Mouse (Mus musculus): ENCODE results near the gene Lrrc55. TPM values are rescaled to one million over a fixed set of nuclear protein-coding genes. Genes with fewer than 3 reads are reported as not detected.
"Not testable (repeated sequence)": the region's sequence is repeated elsewhere in the genome, so short reads cannot be mapped to it uniquely, and the experiment has no call there.

Lrrc55 gene
- 0.37 and 0.48 TPM in 2 replicates for polyA plus RNA-seq (2015; fragmentation: Nextera tagmentation; extraction: Ambion mirVana)

- no peak for ATAC-seq (replicated peaks; ENCODE audit: insufficient number of reproducible peaks, insufficient read depth, low FRiP score, low read depth)
- Histone ChIP-seq H3K36me3 (no peaks in the 10 kb centered on the region), H3K4me2 (peak within 1 kb of the TSS; percentile 47), H3K4me3 (0 out of 2 replicates have a peak within 1 kb of the TSS, but pooled peaks have one; percentile 17), H3K27ac (no peak within 1 kb of the TSS), H3K9me3 (replicated peaks) (no peaks in the 10 kb centered on the region), H3K4me1 (replicated peaks) (peaks cover 3% of the 10 kb centered on the region), H3K9ac (no peak within 1 kb of the TSS), H3K27me3 (peaks cover 16% of the 10 kb centered on the region; the same call in 1 of the 2 replicates)
- 59% methylated on average over 1 of the region's 1 CpGs for WGBS
Observed at GRCm38 (mm10) chr2:85196901-85197300, at the start of gene Lrrc55. TSS of gene Lrrc55 (minus strand) at chr2:85197197.

GRCm38 (mm10) chr2:85246506-85247082 lies 49.6 kb upstream of the Lrrc55 start:
- Histone ChIP-seq H3K36me3 (no peaks in the 10 kb centered on the region), H3K4me1 (replicated peaks) (no peaks in the 10 kb centered on the region), H3K27me3 (no peaks in the 10 kb centered on the region), H3K4me2 (no peak overlapping the region), H3K27ac (no peak overlapping the region), H3K9ac (no peak overlapping the region), H3K4me3 (no peak overlapping the region), H3K9me3 (replicated peaks) (no peaks in the 10 kb centered on the region)
- peak; percentile 39; the same call in 1 of the 2 replicates for ATAC-seq (replicated peaks; ENCODE audit: insufficient number of reproducible peaks, insufficient read depth, low FRiP score, low read depth)
- 7% methylated on average over 4 of the region's 4 CpGs for WGBS

GRCm38 (mm10) chr2:85245737-85246136 lies 48.7 kb upstream of the Lrrc55 start:
- Histone ChIP-seq H3K9ac (no peak overlapping the region), H3K27ac (no peak overlapping the region), H3K4me1 (replicated peaks) (no peaks in the 10 kb centered on the region), H3K36me3 (no peaks in the 10 kb centered on the region), H3K4me3 (no peak overlapping the region), H3K4me2 (no peak overlapping the region), H3K27me3 (no peaks in the 10 kb centered on the region), H3K9me3 (replicated peaks) (no peaks in the 10 kb centered on the region)
- ATAC-seq (replicated peaks; ENCODE audit: insufficient number of reproducible peaks, insufficient read depth, low FRiP score, low read depth) = no peak
- 69% methylated on average over 5 of the region's 5 CpGs for WGBS

- peak; percentile 53 for ATAC-seq (replicated peaks; ENCODE audit: insufficient number of reproducible peaks, insufficient read depth, low FRiP score, low read depth)
- no peaks in the 10 kb centered on the region for H3K36me3 ChIP-seq
- no peak overlapping the region for H3K9ac ChIP-seq
- H3K9me3 ChIP-seq (replicated peaks) = no peaks in the 10 kb centered on the region
- no peak overlapping the region for H3K4me3 ChIP-seq
- peaks cover 11% of the 10 kb centered on the region for H3K4me1 ChIP-seq (replicated peaks)
- H3K4me2 ChIP-seq = no peak overlapping the region
- H3K27me3 ChIP-seq = no peaks in the 10 kb centered on the region
- H3K27ac ChIP-seq = peak overlapping the region; percentile 63
- 22% methylated on average over 4 of the region's 4 CpGs for WGBS
Observed at GRCm38 (mm10) chr2:85238068-85238667, 41.2 kb upstream of the Lrrc55 start.

- not testable (repeated sequence) for ATAC-seq (replicated peaks; ENCODE audit: insufficient number of reproducible peaks, insufficient read depth, low FRiP score, low read depth); H3K27ac ChIP-seq; H3K4me2 ChIP-seq; H3K27me3 ChIP-seq; H3K9ac ChIP-seq; H3K9me3 ChIP-seq (replicated peaks); H3K36me3 ChIP-seq; H3K4me3 ChIP-seq
- H3K4me1 ChIP-seq (replicated peaks) = peaks cover 11% of the 10 kb centered on the region
- 91% methylated on average over 2 of the region's 2 CpGs for WGBS
Observed at GRCm38 (mm10) chr2:85237231-85237630, 40.2 kb upstream of the Lrrc55 start.

- no peak overlapping the region for H3K4me2 ChIP-seq
- ATAC-seq (replicated peaks; ENCODE audit: insufficient number of reproducible peaks, insufficient read depth, low FRiP score, low read depth) = no peak
- H3K9ac ChIP-seq = no peak overlapping the region
- no peak overlapping the region for H3K4me3 ChIP-seq
- H3K27me3 ChIP-seq = no peaks in the 10 kb centered on the region
- H3K36me3 ChIP-seq = no peaks in the 10 kb centered on the region
- 54% methylated on average over 4 of the region's 4 CpGs for WGBS
- no peak overlapping the region for H3K27ac ChIP-seq
- H3K4me1 ChIP-seq (replicated peaks) = no peaks in the 10 kb centered on the region
- H3K9me3 ChIP-seq (replicated peaks) = no peaks in the 10 kb centered on the region
Observed at GRCm38 (mm10) chr2:85230771-85231511, 33.9 kb upstream of the Lrrc55 start.

GRCm38 (mm10) chr2:85229606-85230005 lies 32.6 kb upstream of the Lrrc55 start:
- 34% methylated on average over 3 of the region's 3 CpGs for WGBS
- Histone ChIP-seq H3K27me3 (no peaks in the 10 kb centered on the region), H3K4me2 (no peak overlapping the region), H3K36me3 (no peaks in the 10 kb centered on the region), H3K4me3 (no peak overlapping the region), H3K9me3 (replicated peaks) (no peaks in the 10 kb centered on the region), H3K4me1 (replicated peaks) (no peaks in the 10 kb centered on the region), H3K27ac (no peak overlapping the region), H3K9ac (no peak overlapping the region)
- ATAC-seq (replicated peaks; ENCODE audit: insufficient number of reproducible peaks, insufficient read depth, low FRiP score, low read depth) = no peak

GRCm38 (mm10) chr2:85227816-85228335 lies 30.9 kb upstream of the Lrrc55 start:
- Histone ChIP-seq H3K9ac (no peak overlapping the region), H3K4me2 (no peak overlapping the region), H3K4me1 (replicated peaks) (0 out of 2 replicates have a peak, but pooled peaks cover 2% of the 10 kb centered on the region), H3K27me3 (no peaks in the 10 kb centered on the region), H3K36me3 (no peaks in the 10 kb centered on the region), H3K9me3 (replicated peaks) (no peaks in the 10 kb centered on the region), H3K27ac (no peak overlapping the region), H3K4me3 (no peak overlapping the region)
- 81% methylated on average over 3 of the region's 3 CpGs for WGBS
- ATAC-seq (replicated peaks; ENCODE audit: insufficient number of reproducible peaks, insufficient read depth, low FRiP score, low read depth) = no peak

GRCm38 (mm10) chr2:85224221-85225179 lies 27.5 kb upstream of the Lrrc55 start:
- ATAC-seq (replicated peaks; ENCODE audit: insufficient number of reproducible peaks, insufficient read depth, low FRiP score, low read depth) = no peak
- no peaks in the 10 kb centered on the region for H3K27me3 ChIP-seq
- no peak overlapping the region for H3K4me3 ChIP-seq
- no peak overlapping the region for H3K9ac ChIP-seq
- H3K9me3 ChIP-seq (replicated peaks) = no peaks in the 10 kb centered on the region
- H3K4me2 ChIP-seq = no peak overlapping the region
- WGBS = 44% methylated on average over 17 of the region's 17 CpGs
- H3K4me1 ChIP-seq (replicated peaks) = 0 out of 2 replicates have a peak, but pooled peaks cover 2% of the 10 kb centered on the region
- no peak overlapping the region for H3K27ac ChIP-seq
- H3K36me3 ChIP-seq = no peaks in the 10 kb centered on the region

- Histone ChIP-seq H3K27me3 (no peaks in the 10 kb centered on the region), H3K9ac (no peak overlapping the region), H3K4me3 (no peak overlapping the region), H3K4me2 (no peak overlapping the region), H3K9me3 (replicated peaks) (no peaks in the 10 kb centered on the region), H3K36me3 (no peaks in the 10 kb centered on the region), H3K27ac (no peak overlapping the region), H3K4me1 (replicated peaks) (no peaks in the 10 kb centered on the region)
- ATAC-seq (replicated peaks; ENCODE audit: insufficient number of reproducible peaks, insufficient read depth, low FRiP score, low read depth) = no peak
Observed at GRCm38 (mm10) chr2:85216606-85217005, 19.6 kb upstream of the Lrrc55 start.

- ATAC-seq (replicated peaks; ENCODE audit: insufficient number of reproducible peaks, insufficient read depth, low FRiP score, low read depth) = no peak
- H3K36me3 ChIP-seq = no peaks in the 10 kb centered on the region
- no peaks in the 10 kb centered on the region for H3K27me3 ChIP-seq
- H3K4me3 ChIP-seq = no peak overlapping the region
- H3K27ac ChIP-seq = no peak overlapping the region
- no peaks in the 10 kb centered on the region for H3K9me3 ChIP-seq (replicated peaks)
- no peak overlapping the region for H3K9ac ChIP-seq
- no peak overlapping the region for H3K4me2 ChIP-seq
- H3K4me1 ChIP-seq (replicated peaks) = no peaks in the 10 kb centered on the region
- 48% methylated on average over 2 of the region's 2 CpGs for WGBS
Observed at GRCm38 (mm10) chr2:85213746-85214145, 16.7 kb upstream of the Lrrc55 start.
